Mouse (Mus musculus) C2C12 (cell line): Measurements from ENCODE around the gene Crocc. TPM values are rescaled to one million over a fixed set of nuclear protein-coding genes. Genes with fewer than 3 reads are reported as not detected.
A peak's percentile ranks its signal among the peaks of the same experiment; 100 is the strongest.

Experiments
- H3K27me3 ChIP-seq: one replicate; pipeline ENCODE4 v1.6.1; 2011; ENCODE audit not compliant: control insufficient read depth, insufficient read depth, insufficient read length
- H3K36me3 ChIP-seq: one replicate; pipeline ENCODE4 v1.6.1; 2011; ENCODE audit not compliant: control insufficient read depth, insufficient read depth
- H3K4me3 ChIP-seq: one replicate; pipeline ENCODE4 v1.5.1; 2011; ENCODE audit warnings: mild to moderate bottlenecking, control low read depth; ENCODE audit not compliant: poor library complexity, insufficient read depth, severe bottlenecking
- H3K79me2 ChIP-seq: one replicate; pipeline ENCODE4 v1.6.1; 2011; ENCODE audit not compliant: control insufficient read depth, insufficient read depth
- H3K79me3 ChIP-seq: one replicate; pipeline ENCODE4 v1.6.1; 2011; ENCODE audit warnings: low read depth, control low read depth
- H3ac ChIP-seq: one replicate; pipeline ENCODE3; 2011; ENCODE audit warnings: low read depth; ENCODE audit not compliant: control insufficient read depth, insufficient read length
- CEBPB ChIP-seq: IDR thresholded peaks from one replicate; pipeline ENCODE4 v1.6.1; 2011; ENCODE audit warnings: low read depth, mild to moderate bottlenecking, control low read depth, moderate library complexity
- CTCF ChIP-seq: IDR thresholded peaks from one replicate; pipeline ENCODE4 v1.5.1; 2011; ENCODE audit not compliant: control insufficient read depth, insufficient read depth, insufficient read length
- FOSL1 ChIP-seq: IDR thresholded peaks from one replicate; pipeline ENCODE4 v1.8.0; 2011; ENCODE audit warnings: mild to moderate bottlenecking, low read length; ENCODE audit not compliant: poor library complexity, insufficient read depth, severe bottlenecking
- MAX ChIP-seq: IDR thresholded peaks from one replicate; pipeline ENCODE4 v1.6.1; 2011; ENCODE audit warnings: mild to moderate bottlenecking, control low read depth
- MYOD1 ChIP-seq: IDR thresholded peaks from one replicate; pipeline ENCODE4 v1.6.1; 2011; ENCODE audit warnings: low read depth; ENCODE audit not compliant: control insufficient read depth, insufficient read length
- MYOG ChIP-seq: IDR thresholded peaks from one replicate; pipeline ENCODE4 v1.6.1; 2011; ENCODE audit not compliant: control insufficient read depth, insufficient read length; ENCODE audit errors: extremely low read depth
- USF1 ChIP-seq: IDR thresholded peaks from one replicate; pipeline ENCODE4 v1.6.1; 2011; ENCODE audit warnings: low read depth, mild to moderate bottlenecking, control low read depth, moderate library complexity
- polyA plus RNA-seq: library from polyadenylated mRNA; unstranded; fragments of >200 nt; fragmentation: generic; extraction: Trizol; gene quantifications from one replicate; pipeline ENCODE4 v1.2.1, GENCODE M21; 2012; ENCODE audit warnings: missing spikeins

Crocc gene
- polyA plus RNA-seq, 1 experiment = 6.0 TPM

DNA sequence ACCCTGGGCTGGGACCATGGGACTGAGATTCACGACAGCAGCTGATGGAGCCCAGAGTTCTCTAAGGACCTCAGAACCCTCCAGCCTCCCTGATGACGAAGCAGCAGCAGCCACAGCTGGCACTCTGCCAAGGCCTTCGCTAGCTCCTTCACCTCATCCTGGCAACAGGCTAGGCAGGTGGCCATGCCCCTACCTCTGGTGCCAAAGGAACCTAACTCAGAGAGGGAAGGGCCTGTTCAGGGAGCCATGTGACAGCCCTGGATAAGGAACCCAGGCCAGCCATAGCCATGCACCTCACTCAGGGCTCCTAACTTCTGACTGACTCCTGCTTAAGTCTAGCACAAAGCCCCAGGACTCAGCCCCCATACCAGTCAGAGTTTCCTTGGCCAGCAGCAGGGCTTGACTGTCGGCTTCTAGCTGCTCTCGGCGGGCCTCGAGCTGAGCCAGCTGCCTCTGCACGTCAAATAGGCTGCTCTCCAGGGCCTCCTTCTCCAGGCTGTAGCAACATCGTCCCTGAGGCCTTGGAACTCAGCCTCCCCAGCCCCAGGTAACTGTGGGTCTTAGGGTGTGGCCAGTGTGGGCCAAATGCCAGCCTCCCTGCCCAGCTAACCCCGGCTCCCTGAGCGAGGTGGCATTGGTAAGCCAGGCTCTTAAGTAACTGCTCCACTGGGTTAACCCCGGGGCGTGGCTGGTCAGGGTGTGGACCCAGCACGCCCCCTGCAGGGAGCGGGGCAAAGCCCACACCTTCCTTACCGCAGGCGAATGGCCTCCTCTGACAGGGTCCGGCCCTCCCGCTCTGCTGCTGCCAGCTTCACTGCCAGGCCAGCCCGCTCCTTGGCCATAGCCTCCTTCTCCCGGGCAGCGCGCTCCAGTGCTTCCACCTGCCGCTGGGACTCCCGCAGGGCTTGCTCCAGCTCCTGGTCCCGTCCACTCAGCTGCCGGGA, 26.5 kb downstream of the Crocc start:
- Histone ChIP-seq H3K36me3 (no peaks in the 10 kb centered on the region), H3K79me3 (no peaks in the 10 kb centered on the region), H3K4me3 (no peak overlapping the region), H3K27me3 (no peaks in the 10 kb centered on the region), H3K79me2 (no peaks in the 10 kb centered on the region), H3ac (no peak overlapping the region)
- TF ChIP-seq MYOG = no peak

DNA sequence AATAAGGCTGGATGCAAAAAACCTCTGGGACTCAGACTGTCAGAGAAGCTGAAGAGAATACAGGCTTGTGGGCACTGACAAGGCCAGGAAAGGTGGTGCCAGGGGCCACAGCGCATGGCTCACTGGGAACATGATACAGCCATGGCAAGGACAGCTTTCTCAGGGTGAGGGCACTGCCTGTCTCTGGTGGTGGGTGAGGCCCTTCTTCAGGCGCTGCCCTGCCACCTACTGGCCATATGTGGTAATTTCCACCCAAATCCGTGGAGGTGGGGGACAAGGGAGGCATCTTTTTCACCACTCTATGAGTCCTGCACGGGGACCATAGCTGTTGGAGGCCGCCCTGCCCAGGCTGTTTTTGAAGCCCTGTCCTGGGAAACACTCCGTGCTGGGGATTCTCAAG, 28.6 kb downstream of the Crocc start:
- no peaks in the 10 kb centered on the region for H3K36me3 ChIP-seq
- no peaks in the 10 kb centered on the region for H3K27me3 ChIP-seq
- H3ac ChIP-seq = no peak overlapping the region
- TF ChIP-seq CTCF (peak; percentile 88), FOSL1 (no peak)
- H3K79me3 ChIP-seq = no peaks in the 10 kb centered on the region
- no peaks in the 10 kb centered on the region for H3K79me2 ChIP-seq
- H3K4me3 ChIP-seq = no peak overlapping the region

DNA sequence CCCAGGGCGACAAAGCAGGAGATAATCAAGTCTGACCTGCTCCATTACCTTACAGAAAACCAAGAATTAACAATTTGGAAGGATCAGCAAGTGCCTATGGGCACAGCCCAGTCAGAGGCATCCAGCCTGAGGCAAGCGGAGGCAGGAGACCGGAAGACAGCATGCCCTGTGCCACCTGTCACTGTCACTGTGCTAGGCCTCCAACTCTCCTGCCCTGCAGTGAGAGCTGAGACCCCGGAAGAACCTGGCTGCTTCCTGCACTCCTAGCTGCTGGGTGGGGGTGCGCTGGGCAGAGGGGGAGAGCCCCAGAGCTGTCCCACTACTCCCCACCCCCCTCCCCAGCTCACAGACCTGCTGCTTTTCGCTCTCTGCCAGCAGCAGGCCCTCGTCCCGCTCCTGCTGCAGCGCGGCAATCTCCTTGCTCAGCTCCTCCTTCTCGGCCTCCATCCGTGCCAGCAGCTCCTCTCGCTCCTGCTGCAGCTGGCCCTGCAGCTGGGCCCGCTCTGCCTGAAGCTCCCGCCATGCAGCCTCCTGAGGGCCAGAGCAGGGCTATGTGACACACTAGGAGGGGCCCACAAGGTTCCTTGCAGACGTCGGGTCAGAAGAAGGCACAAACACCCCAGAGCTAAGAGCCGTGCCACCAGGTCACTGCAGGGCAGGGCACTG, 29.7 kb downstream of the Crocc start:
- Histone ChIP-seq H3K4me3 (no peak overlapping the region), H3K36me3 (no peaks in the 10 kb centered on the region), H3K79me3 (no peaks in the 10 kb centered on the region), H3ac (no peak overlapping the region), H3K79me2 (no peaks in the 10 kb centered on the region), H3K27me3 (no peaks in the 10 kb centered on the region)
- TF ChIP-seq USF1 (no peak), MAX (no peak), CEBPB (no peak), MYOG (no peak), MYOD1 (no peak), CTCF (no peak)

DNA sequence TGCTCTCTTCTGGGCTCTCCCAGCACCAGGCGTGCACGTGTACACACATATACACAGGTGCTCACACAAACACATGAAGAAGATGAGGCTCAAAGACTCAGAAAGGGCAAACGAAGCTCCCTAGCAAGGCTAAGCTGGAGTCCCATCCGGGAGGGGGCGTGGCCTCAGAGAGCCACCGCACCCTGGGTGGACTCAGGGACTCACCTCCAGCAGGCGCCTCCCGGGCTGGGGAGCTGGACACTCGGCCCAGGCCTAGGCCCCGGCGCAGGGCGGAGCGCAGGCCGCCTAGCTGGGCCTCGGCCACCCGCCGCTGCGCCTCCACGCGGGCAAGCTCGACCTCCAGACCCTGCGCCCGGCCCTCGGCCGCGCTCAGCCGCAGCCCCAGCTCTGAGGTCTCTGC, 35.4 kb downstream of the Crocc start:
- H3K36me3 ChIP-seq = no peaks in the 10 kb centered on the region
- H3K79me2 ChIP-seq = no peaks in the 10 kb centered on the region
- H3K79me3 ChIP-seq = no peaks in the 10 kb centered on the region
- no peak overlapping the region for H3K4me3 ChIP-seq
- no peak overlapping the region for H3ac ChIP-seq
- H3K27me3 ChIP-seq = no peaks in the 10 kb centered on the region
- TF ChIP-seq CTCF (no peak), MYOG (no peak), MYOD1 (no peak), FOSL1 (no peak), MAX (no peak), USF1 (no peak), CEBPB (no peak)

DNA sequence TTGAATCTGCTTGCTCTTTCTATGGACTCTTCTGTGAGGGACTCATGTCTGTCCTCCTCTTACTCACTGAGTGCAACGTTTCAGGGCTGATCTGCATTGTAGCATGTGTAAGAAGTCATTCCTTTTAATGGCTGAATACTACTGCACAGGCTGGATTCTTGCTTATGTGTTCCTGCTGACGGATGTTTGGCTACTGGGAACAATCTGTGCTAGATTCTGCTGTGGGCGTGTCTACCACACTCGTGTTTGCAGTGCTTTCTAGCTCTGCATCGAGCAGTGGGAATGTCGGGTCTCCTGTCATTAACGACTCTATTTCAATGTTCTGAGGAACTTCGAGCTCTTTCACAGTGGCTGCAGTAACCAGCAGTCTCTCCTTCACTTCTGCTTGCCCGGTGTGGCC, 36.3 kb downstream of the Crocc start:
- no peaks in the 10 kb centered on the region for H3K79me2 ChIP-seq
- no peak overlapping the region for H3K4me3 ChIP-seq
- no peak overlapping the region for H3ac ChIP-seq
- H3K79me3 ChIP-seq = no peaks in the 10 kb centered on the region
- no peaks in the 10 kb centered on the region for H3K36me3 ChIP-seq
- TF ChIP-seq MAX = no peak
- no peak for TF ChIP-seq FOSL1
- no peak for TF ChIP-seq CTCF
- no peak for TF ChIP-seq MYOD1
- TF ChIP-seq MYOG = no peak
- no peak for TF ChIP-seq USF1
- no peak for TF ChIP-seq CEBPB
- H3K27me3 ChIP-seq = no peaks in the 10 kb centered on the region

DNA sequence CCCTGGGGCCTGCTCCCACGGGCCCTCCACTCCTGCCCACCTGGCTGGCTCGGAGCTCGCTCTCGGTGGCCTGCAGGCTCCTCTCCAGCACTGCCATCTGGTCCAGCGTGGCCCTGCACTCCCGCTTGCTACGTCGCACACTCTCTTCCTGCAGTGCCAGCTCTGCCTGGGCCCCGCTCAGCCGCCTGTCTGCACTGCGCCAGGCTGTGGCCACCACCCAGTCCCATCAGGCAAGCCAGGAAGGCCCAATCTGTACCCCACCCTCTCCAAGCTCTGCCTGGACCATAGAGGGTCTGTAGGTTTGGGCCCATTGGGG, 38.8 kb downstream of the Crocc start:
- H3ac ChIP-seq = no peak overlapping the region
- TF ChIP-seq CTCF (no peak), MYOG (no peak), FOSL1 (no peak), CEBPB (no peak), USF1 (no peak), MYOD1 (no peak), MAX (no peak)
- H3K27me3 ChIP-seq = no peaks in the 10 kb centered on the region
- no peaks in the 10 kb centered on the region for H3K36me3 ChIP-seq
- H3K4me3 ChIP-seq = no peak overlapping the region
- H3K79me2 ChIP-seq = no peaks in the 10 kb centered on the region
- no peaks in the 10 kb centered on the region for H3K79me3 ChIP-seq
